Mouse (Mus musculus): ENCODE data around the gene Mast4. TPM values are rescaled to one million over a fixed set of nuclear protein-coding genes. Genes with fewer than 3 reads are reported as not detected.

Gene Mast4
- polyA plus RNA-seq, 1 experiment, result 2.8 TPM

GRCm38 (mm10) chr13:103140051-103140450, 194.2 kb downstream of the Mast4 start:
- WGBS, result 93% methylated on average over 13 of the region's 13 CpGs
- DNase-seq (ENCODE audit: low read depth, low spot score), result no peak

- DNase-seq (ENCODE audit: low read depth, low spot score), result no peak
These were observed 196.0 kb downstream of the Mast4 start for GRCm38 (mm10) chr13:103138298-103138697.

- 91% methylated on average over 17 of the region's 17 CpGs for WGBS
- no peak for DNase-seq (ENCODE audit: low read depth, low spot score)
These were observed 198.9 kb downstream of the Mast4 start for GRCm38 (mm10) chr13:103135224-103135883.

- WGBS, result 91% methylated on average over 2 of the region's 2 CpGs
- DNase-seq (ENCODE audit: low read depth, low spot score), result no peak
These were observed 202.5 kb downstream of the Mast4 start for GRCm38 (mm10) chr13:103131781-103132180.

GRCm38 (mm10) chr13:103129130-103129797, 205.0 kb downstream of the Mast4 start:
- no peak for DNase-seq (ENCODE audit: low read depth, low spot score)
- 54% methylated on average over 6 of the region's 6 CpGs for WGBS

- WGBS, result 42% methylated on average over 7 of the region's 7 CpGs
- no peak for DNase-seq (ENCODE audit: low read depth, low spot score)
These were observed 205.6 kb downstream of the Mast4 start for GRCm38 (mm10) chr13:103128729-103129128.

GRCm38 (mm10) chr13:103127594-103127993, 206.7 kb downstream of the Mast4 start:
- 81% methylated on average over 5 of the region's 5 CpGs for WGBS
- DNase-seq (ENCODE audit: low read depth, low spot score), result no peak

- DNase-seq (ENCODE audit: low read depth, low spot score), result no peak
- WGBS, result 87% methylated on average over 9 of the region's 9 CpGs
These were observed 210.6 kb downstream of the Mast4 start for GRCm38 (mm10) chr13:103123716-103124115.

GRCm38 (mm10) chr13:103121796-103122792, 212.2 kb downstream of the Mast4 start:
- 58% methylated on average over 22 of the region's 22 CpGs for WGBS
- DNase-seq (ENCODE audit: low read depth, low spot score), result no peak

- WGBS, result 27% methylated on average over 7 of the region's 7 CpGs
- DNase-seq (ENCODE audit: low read depth, low spot score), result no peak
These were observed 213.6 kb downstream of the Mast4 start for GRCm38 (mm10) chr13:103120669-103121131.

GRCm38 (mm10) chr13:103119728-103120127, 214.6 kb downstream of the Mast4 start:
- no peak for DNase-seq (ENCODE audit: low read depth, low spot score)
- 84% methylated on average over 9 of the region's 9 CpGs for WGBS

- no peak for DNase-seq (ENCODE audit: low read depth, low spot score)
- WGBS, result 73% methylated on average over 4 of the region's 4 CpGs
These were observed 219.2 kb downstream of the Mast4 start for GRCm38 (mm10) chr13:103115116-103115515.

GRCm38 (mm10) chr13:103114274-103114673, 220.0 kb downstream of the Mast4 start:
- 56% methylated on average over 5 of the region's 5 CpGs for WGBS
- DNase-seq (ENCODE audit: low read depth, low spot score), result no peak

- 13% methylated on average over 10 of the region's 10 CpGs for WGBS
- DNase-seq (ENCODE audit: low read depth, low spot score), result peak; percentile 51
These were observed 224.4 kb downstream of the Mast4 start for GRCm38 (mm10) chr13:103109872-103110271.

- 70% methylated on average over 5 of the region's 5 CpGs for whole genome bisulfite sequencing
- no peak for DNase-seq (ENCODE audit: low read depth, low spot score)
These were observed 226.9 kb downstream of the Mast4 start for GRCm38 (mm10) chr13:103107362-103107761.

GRCm38 (mm10) chr13:103102598-103102997, 231.7 kb downstream of the Mast4 start:
- WGBS, result 44% methylated on average over 6 of the region's 6 CpGs
- no peak for DNase-seq (ENCODE audit: low read depth, low spot score)

GRCm38 (mm10) chr13:103096346-103097150, 237.7 kb downstream of the Mast4 start:
- 5% methylated on average over 28 of the region's 28 CpGs for WGBS
- DNase-seq (ENCODE audit: low read depth, low spot score), result no peak

GRCm38 (mm10) chr13:103095491-103095890, 238.8 kb downstream of the Mast4 start:
- no peak for DNase-seq (ENCODE audit: low read depth, low spot score)

GRCm38 (mm10) chr13:103094595-103094994, 239.7 kb downstream of the Mast4 start:
- WGBS, result 79% methylated on average over 5 of the region's 5 CpGs

More at GRCm38 (mm10) chr13:103095491-103095890, 238.8 kb downstream of the Mast4 start:
- 68% methylated on average over 7 of the region's 7 CpGs for WGBS

More at GRCm38 (mm10) chr13:103094595-103094994, 239.7 kb downstream of the Mast4 start:
- DNase-seq (ENCODE audit: low read depth, low spot score), result no peak

Measured in large intestine, adult 2 months (tissue).